Mouse (Mus musculus) monocyte, adult 5-6 weeks (primary cell): Measurements from ENCODE around the gene Cers5. TPM values are rescaled to one million over a fixed set of nuclear protein-coding genes. Genes with fewer than 3 reads are reported as not detected.
"Not testable (repeated sequence)": the region's sequence is repeated elsewhere in the genome, so short reads cannot be mapped to it uniquely, and the experiment has no call there.

Source experiments
- ATAC-seq: fragments of 153-309, 156-312 bp; replicated peaks from 2 replicates; pipeline ENCODE4 v1.8.0; 2017; ENCODE audit warnings: mild to moderate bottlenecking; ENCODE audit not compliant: low TSS enrichment, insufficient number of reproducible peaks, severe bottlenecking, poor library complexity, low FRiP score
- total RNA-seq: library from RNA; stranded (forward); fragments of 200-1000, 200-491, 200-594 nt; gene quantifications from 3 replicates; pipeline ENCODE4 v1.2.3, GENCODE M21; 2017

Cers5 gene
- 56.2 to 67.9 TPM (median 57.5 TPM) in 3 replicates for total RNA-seq

DNA sequence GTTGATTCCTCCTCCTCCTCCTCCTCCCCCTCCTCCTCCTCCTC, at the start of gene Cers5:
Gene Cers5, minus strand, starts transcription at position 5 of the 44 bp plus-strand sequence.
- ATAC-seq = not testable (repeated sequence)

DNA sequence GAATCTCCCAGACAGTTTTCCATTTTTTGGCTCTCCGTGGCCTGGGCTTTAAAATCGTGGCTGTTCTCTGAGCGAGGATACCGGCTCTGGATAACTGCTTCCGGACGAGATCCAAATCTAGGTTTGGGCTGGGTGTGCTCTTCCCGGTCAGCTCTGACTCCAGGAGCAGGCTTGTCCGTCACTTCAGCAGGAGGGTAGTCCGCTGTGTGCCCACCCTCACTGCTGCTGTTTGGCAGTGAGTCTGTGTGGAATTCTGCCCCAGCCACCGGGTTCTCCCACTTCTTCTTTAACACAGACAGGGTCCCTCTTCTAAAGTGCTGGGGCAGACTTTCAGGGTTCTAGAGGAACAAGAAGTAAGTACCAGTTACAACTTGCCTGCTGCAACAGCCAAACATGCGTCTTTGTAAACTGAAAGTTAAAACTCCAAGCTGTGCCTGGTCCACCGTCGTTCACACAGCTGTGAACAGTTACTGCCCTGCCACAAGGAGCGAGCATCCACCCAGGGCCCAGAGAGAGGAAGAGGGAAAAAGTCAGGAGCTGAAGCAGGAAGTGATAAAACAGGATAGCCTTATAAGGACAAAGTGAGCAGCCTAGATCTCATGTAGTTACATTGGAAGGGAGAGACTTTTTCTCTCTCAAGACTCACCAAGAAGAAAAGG, 47.1 kb upstream of the Cers5 start:
- ATAC-seq = no peak

DNA sequence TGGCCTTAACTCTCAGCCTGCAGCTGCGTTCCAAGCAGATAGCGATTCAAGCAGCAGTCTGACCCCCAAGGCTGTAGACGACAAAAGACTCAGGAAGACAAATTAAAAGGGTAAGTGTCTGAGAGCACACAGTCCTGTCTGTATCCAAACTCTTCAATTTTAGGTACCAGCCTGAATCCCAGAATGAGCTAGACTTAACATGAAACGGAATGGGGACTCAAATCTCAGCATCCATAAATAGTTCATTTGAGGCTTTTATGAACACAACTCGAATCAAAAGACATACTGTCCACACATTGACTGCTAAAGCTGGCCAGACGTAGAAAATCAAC, 46.4 kb upstream of the Cers5 start:
- no peak for ATAC-seq

DNA sequence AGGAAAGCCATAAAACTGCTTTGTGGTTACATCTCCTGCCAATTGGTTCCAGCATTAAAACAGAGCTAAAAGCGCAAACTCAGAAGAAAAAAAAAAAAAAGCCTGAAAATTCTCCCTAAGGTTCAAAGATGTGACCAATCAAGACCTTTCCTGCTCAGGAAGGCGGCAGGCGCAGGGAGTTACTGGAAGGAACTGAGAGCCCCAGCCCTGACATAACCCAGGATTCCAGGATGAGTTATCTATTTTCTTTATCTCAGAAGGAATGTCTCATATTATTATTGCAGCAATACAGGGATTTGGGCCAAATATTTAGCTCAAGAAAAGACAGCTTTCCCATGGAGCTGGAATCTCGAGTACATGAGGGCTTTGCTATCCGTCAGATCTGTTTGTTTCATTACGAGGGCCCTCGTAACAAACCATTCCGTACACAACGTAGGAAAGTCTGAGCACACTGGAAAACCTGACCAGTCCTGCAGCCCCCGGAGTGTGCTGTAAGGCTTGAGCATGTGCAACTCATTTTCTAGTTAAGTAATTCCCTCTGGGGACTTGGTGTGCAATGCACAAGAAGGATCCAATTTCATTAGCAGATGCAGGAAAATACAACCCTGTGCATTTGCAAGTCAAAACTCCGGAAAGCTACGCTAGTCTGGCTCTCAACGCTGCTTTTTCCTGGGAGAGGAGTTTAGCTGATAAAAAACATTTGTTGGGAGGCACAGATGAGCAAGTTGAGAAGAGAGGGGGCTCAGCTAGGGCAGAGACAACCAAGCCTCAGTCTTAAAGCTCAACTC, 45.8 kb upstream of the Cers5 start:
- no peak for ATAC-seq

DNA sequence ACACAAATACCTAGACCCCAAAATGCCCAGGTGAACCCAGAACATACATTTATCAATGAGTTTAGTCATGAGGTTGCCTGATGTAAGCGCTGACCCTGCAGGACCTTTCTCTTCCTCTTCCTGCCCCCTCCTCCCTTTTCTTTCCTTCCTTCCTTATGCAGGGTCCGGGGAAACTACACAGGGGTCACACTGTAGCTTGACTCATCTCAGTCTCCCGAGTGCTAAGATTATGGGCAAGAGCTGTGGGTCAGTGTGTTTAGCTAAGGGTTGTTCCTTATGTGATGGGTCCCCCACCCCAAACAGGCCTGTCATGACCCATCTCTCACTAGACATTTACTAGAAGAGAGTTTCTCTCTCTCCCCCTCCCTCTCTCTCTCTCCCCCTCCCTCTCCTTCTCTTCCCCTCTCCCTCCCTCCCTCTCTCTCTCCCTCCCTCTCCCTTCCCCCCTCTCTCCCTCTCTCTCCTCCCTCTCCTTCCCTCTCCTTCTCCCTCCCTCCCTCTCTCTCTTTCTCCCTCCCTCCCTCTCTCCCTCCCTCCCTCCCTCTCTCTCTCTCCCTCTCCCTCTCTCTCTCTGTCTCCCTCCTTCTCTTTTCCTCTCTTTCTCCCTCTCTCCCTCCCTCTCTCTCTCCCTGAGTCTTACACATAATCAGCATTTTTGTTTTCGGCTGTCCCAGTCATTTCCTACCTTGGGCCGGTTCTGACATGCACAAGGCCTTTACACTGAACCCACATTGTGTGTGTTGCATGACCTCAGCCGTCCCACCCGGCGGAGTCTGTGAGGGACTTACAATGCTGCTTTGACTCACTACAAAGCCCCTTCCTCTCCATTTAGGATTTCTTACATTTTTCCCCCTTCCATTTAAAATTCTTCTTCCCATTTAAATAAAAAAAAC, 44.9 kb upstream of the Cers5 start:
- no peak for ATAC-seq

DNA sequence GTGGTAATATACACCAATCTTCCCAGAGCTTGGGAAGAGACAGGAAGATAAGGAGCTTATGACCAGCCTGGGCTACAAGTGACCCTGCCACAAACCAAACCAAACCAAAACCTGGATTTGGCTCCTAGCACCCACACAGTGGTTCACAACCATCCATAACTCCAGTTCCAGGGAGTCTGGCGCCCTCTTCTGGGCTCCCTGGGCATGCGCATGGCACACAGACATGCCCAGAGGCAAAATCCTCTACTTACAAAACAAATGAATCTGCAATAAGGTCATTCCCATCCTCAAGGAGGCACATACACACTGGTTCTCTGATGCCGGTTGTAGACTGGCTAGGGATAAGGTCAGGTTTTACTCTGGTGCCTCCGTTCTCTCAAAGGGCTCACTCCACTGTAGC, 43.3 kb upstream of the Cers5 start:
- no peak for ATAC-seq

DNA sequence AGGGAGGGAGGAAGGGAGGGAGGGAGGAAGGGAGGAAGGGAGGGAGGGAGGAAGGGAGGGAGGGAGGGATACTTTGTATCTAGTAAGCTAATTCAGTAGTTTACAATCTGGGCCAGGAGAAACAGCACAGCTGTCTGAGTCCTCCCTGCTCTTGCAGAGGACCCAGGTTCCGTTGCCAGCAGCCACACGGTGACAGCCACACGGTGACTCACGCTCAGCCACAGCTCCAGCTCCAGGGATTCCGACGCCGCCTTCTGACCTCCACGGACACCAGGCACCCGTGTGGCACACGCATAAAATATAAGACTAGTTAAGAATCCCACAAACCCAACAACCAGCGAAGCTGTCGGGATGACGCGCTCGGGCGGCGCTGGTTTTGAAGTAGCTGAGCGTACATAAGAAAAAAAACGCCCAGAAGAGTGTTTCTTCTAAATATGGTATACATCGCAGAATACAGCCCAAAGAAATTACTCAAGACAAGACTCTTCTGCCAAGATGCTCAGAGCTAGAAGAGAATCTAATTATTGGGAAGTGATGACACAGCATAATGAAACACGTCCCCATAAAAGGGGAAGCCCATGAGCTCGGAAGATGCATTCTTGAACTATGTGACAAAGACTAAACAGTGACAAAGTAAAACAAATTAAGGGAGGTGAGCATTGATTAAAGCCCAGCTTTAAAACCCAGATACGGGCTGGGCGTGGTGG, 42.0 kb upstream of the Cers5 start:
- ATAC-seq = peak; percentile 84

DNA sequence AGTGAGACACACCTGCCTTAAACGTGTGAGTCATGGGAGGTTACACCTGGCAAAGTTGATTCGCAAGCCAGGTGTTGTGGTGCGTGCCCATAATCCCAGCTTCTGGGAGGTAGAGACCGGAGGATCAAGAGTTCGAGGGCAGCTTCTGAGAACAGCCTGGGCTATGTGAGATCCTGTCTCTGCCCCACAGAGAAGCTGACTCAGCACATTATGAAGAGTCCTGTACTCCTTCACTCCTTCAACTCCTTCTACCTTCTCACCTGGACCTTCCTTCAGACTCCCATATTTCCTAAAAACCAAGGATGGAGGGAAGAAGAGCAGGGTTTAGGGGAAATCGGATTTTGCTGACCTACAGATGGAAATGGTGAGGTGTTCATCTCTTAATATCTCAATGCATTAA, 41.0 kb upstream of the Cers5 start:
- no peak for ATAC-seq

DNA sequence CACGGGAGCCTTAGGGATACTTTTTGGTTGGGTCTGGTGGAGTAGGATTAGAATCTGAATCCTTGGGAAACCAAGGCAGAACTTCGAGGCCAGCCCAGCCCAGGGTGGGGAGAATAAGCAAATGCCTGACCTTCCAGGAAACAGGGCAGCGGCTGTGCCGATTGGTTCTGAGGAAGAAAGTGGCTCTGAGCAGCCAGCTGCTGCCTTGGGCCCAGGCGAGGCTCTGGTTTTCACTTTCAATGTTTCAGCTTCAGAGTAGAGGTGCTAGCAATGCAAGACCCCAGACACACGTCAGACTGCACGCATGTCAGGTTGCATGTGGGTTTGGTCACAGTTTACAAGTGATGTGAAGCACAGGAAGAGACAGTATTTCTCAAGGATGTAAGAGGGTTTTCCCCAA, 39.4 kb upstream of the Cers5 start:
- ATAC-seq = no peak

DNA sequence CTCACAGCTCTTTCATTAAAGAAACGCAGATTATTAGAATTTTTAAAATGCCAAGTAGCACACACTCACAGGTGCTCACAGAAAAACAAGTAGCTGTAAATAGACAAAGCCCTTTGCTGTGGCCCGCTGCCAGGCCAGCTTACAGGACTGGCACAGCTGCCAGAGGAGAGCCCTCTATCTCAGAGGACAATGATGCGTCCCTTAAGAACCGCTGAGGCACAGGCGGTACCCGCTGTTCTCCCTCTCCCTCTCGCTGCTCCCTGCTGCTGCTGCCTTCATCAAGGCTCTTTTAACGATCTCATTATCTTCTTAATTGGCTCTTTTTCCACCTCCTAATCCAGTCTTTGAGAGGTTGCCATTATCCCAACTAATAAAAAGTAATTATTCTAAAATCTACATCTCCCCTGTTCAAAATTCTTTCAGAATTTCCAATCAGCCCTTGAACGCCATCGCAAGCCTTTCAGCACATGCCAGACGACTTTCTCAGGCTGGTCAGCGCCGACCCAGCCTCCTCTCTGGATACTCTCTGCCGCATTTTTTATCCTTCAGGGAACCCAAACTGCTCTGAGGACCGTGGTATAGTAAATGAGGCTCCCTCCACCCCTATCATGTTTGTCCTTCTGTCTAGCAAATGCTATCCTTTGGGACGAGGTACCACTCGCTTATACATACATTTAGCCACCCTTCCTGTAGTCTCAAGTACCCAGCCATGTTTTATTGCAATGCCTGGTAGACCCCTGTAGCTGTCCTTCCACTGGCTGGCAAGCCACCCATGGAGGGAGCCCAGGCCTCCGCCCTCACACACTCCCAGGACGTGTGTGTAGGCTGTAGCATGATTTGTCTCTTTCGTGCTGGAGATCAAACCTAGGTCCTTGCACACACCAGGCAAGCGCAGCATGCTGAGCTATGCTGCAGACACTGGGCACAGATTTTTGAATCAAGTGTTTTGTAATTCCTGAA, 35.4 kb upstream of the Cers5 start:
- ATAC-seq = no peak

DNA sequence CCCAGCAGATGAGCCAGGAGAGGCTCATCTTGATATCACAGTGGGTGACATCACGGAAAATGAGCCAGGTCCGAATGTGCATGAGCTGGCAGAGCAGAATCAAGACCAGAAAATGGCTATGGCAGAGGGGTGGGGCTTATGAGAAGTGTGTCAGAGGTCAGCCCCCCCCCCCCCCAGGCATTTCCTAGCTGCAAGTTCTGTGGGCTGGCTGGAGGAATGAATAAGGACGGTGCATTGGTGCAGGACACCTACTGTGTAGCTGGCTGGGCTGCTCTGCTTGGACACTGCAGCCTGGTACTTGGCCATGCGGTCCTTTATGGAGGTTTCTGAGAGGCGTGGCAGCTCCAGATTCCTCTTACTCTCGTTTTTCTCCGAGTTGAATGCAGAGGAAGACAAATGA, 33.5 kb upstream of the Cers5 start:
- ATAC-seq = no peak

DNA sequence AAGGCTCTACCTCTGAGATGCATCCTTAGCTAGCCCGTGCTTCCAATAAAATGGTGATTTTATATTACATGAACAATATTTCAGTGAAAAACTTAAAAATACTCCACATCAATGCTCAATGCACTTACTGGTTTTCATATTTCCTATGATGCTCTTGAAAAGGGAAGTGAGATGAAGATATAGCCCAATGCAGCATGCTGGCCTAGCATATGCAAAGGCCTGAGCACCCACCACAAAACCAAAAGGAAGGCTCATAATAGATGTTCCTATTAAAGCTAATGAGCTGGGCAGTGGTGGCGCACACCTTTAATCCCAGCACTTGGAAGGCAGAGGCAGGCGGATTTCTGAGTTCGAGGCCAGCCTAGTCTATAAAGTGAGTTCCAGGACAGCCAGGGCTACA, 33.0 kb upstream of the Cers5 start:
- ATAC-seq = no peak

DNA sequence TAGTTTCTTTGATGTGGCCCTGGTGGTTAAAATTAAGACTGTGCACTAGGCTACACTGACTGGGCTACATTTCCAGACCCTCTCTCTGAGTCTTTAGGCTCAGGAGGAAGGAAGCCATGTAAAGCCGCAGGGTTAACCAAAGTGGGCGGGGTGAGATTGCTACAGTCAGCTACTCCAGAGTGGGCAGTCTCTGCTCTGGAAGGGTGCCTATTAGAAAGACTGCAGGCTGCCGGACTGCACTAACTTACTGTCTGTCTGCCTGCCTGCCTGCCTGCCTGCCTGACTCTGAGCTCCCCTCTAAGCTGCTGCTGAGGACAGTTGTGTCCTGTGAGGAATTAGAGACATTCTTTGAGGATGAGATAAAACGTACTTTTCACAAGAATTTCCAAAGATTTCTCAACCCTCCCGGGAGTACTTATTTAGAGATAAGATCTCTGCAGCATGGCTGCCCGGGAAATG, 30.5 kb upstream of the Cers5 start:
- peak; percentile 67 for ATAC-seq

DNA sequence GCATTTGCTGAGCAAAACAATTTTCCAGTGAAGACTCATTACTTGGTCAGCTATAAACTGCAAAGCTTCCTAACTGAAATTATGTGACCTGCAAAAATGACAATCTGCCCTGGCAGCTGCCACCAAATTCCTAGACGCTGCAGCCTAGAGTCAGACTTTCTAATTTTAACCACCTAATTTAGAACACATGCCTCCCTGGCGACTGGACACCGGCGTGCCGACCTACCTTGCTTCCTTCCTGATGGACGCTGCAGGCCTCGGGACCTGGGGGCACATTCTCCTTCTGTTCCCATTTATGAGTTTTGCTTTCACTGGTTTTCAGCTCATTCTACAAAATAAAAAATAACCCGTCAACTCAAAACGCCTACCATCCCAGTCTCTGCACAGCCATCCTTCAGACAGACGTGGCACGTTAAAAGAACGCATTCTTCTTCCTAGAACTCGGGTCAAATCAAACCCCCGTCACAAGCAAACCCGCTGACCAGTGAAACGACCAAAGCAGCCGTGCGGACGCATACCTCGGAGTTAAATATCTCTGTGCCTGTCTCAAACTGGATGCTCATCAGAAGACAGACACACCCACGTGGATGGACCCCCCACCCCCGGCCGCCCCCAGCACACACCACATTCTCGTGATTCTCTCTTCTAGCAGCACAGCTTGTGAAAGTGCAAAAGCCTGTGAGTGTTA, 29.3 kb upstream of the Cers5 start:
- ATAC-seq = no peak

DNA sequence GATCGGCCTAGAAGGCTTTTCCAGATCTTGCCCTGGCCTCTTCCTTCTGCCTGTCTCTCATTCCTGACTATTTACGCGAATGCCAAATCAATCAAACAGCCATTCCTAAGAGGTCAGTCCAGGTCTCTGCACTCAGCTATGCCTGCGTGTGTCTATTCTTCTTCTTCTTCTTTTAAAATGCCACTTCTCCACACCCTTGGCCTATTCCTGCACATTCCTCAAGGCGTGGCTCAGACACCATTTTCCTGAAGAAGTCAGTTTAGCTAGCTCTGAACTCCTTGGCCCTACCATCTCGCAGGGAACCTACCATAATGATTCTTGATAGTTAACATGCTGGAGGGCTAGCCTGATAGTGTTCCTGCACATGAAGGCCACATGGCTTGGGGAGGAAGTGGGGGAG, 27.0 kb upstream of the Cers5 start:
- ATAC-seq = no peak

DNA sequence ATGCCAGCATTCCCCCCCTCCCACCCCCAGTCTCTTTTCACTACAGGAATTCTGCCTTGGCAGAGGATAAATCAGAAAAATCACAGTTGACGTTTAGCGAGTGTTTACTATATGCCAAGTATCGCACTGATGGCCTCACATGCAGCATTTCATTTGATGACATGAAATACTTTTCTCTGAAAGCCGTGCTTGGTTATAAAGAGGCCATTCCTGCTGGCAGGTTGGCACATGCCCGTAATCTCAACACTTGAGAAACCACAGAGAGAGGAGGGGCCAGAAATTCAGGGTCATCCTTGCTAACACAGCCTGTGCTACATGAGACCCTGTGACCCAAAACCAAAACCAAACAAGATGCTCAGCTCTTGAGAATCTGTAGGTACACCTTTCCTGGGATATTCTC, 25.2 kb upstream of the Cers5 start:
- ATAC-seq = no peak

DNA sequence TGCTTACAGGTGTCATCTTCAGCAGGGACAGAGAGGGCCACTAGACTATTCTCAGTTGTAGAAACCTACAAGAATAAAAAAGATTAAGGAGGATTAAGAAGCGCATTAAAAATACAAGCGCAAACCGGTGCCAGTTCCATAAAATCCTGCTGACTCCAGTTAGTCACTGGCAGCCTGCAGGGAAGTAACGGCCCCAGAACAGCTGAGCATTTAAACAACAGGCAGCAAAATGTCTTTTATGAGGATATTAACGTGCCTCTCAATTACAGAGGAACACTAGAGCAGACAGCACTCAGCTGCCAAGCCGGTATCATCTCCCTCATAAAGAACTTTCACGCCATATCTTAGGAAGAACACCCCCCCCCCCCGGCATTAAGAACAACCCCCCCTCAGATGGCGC, 24.1 kb upstream of the Cers5 start:
- no peak for ATAC-seq

DNA sequence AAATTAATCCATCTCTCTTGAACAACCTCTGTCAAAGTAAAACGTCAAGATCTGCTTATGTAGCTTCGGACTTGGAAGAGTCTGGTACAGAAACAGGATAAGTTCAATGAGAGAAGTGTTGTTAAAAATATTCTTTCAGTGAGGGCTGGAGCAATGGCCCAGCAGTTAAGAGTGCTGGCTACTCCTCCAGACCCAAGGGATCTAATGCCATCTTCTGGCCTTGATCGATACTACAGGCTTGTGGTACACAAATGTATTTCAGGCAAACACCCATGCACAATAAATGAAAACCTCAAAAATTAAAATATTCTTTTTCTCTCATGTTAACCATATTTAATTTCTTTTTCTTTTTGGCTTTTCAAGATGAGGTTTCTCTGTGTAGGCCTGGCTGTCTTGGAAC, 23.4 kb upstream of the Cers5 start:
- no peak for ATAC-seq
